Mouse (Mus musculus) R1 (cell line): ENCODE results near the gene Spin2-ps6.
"Not testable (repeated sequence)": the region's sequence is repeated elsewhere in the genome, so short reads cannot be mapped to it uniquely, and the experiment has no call there.

Experiments used
- DNase-seq: peaks from one replicate; pipeline ENCODE4 v3.0.0-alpha.2; 2018; ENCODE audit warnings: low read depth, low spot score

Gene Spin2-ps6

GRCm38 (mm10) chrX:33234569-33234968, at the start of gene Spin2-ps6:
TSS of gene Spin2-ps6 (plus strand) at chrX:33234869.
- not testable (repeated sequence) for DNase-seq
